Mouse (Mus musculus) intestine, embryonic 16.5 days (tissue): ENCODE measurements around the gene Ece1. TPM values are rescaled to one million over a fixed set of nuclear protein-coding genes. Genes with fewer than 3 reads are reported as not detected.

Source experiments
- ATAC-seq: fragments of 200-750 bp; cut with Nextera tagmentation; 2 replicates; pipeline ENCODE4 v1.8.0; 2017; ENCODE audit warnings: moderate TSS enrichment, moderate library complexity
- H3K27ac ChIP-seq: fragments of 300-500 bp; sonication (generic); 2 replicates; pipeline ENCODE4 v1.5.1; 2014; ENCODE audit warnings: mild to moderate bottlenecking, low read length
- H3K27me3 ChIP-seq: fragments of 300-500 bp; sonication (generic); replicated peaks from 2 replicates; pipeline ENCODE4 v1.6.1; 2014; ENCODE audit warnings: low read length, control low read depth, mixed read lengths; ENCODE audit not compliant: control insufficient read depth, insufficient read depth
- H3K36me3 ChIP-seq: fragments of 300-500 bp; sonication (generic); 2 replicates; pipeline ENCODE4 v1.6.1; 2014; ENCODE audit warnings: low read length, control low read depth; ENCODE audit not compliant: control insufficient read depth, insufficient read depth
- H3K4me1 ChIP-seq: fragments of 300-500 bp; sonication (generic); 2 replicates; pipeline ENCODE4 v1.6.1; 2014; ENCODE audit warnings: low read length, control low read depth, mixed read lengths; ENCODE audit not compliant: control insufficient read depth, insufficient read depth
- H3K4me2 ChIP-seq: fragments of 300-500 bp; sonication (generic); 2 replicates; pipeline ENCODE4 v1.6.1; 2014; ENCODE audit warnings: low read depth, low read length, control low read depth
- H3K4me3 ChIP-seq: fragments of 300-500 bp; sonication (generic); 2 replicates; pipeline ENCODE4 v1.5.1; 2014; ENCODE audit warnings: mild to moderate bottlenecking, low read length
- H3K9ac ChIP-seq: fragments of 300-500 bp; sonication (generic); 2 replicates; pipeline ENCODE4 v1.6.1; 2014; ENCODE audit warnings: low read depth, low read length
- H3K9me3 ChIP-seq: fragments of 300-500 bp; sonication (generic); 2 replicates; pipeline ENCODE4 v1.6.1; 2016; ENCODE audit warnings: low read length, control low read depth; ENCODE audit not compliant: control insufficient read depth
- WGBS: fragments of 180-500 bp; shearing (Covaris S2); extraction: QIAGEN DNeasy Blood & Tissue Kit; methylation state at CpG from one replicate; pipeline ENCODE4 v1.1.7; 2014; 5-methylcytosine and 5-hydroxymethylcytosine counted together
- polyA plus RNA-seq: library from polyadenylated mRNA; unstranded; fragments of >200 nt; fragmentation: Nextera tagmentation; extraction: Ambion mirVana; gene quantifications from 2 replicates; pipeline ENCODE4 v1.2.1, GENCODE M21; 2015

Gene Ece1
- polyA plus RNA-seq, 1 experiment from 2014 or later: 56.0 TPM

DNA sequence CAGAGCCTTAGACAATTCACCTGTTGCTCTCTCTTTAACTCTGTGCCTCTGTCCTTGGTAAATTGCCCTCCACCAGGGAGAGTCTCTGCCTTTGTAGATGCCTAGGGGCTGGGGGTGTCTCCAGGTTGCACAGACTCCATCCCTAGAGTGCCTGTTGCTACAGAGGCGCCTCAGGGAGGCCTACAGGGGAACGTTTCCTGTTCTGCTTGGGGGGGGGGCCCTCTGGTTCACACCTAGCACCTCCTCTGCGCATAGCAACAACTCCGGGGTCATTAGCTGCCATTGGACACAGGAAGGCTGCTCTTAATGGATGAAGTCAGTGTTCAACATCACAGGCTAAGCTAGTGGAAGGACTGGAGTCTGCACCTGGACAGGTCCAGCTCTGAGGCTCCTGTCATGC lies 12.8 kb downstream of the Ece1 start:
- H3K9ac ChIP-seq: no peak overlapping the region
- H3K4me3 ChIP-seq: no peak overlapping the region
- no peak for ATAC-seq
- H3K27ac ChIP-seq: peak overlapping the region; percentile 33; the same call in 1 of the 2 replicates
- peaks cover 42% of the 10 kb centered on the region for H3K4me1 ChIP-seq
- WGBS: 38% methylated on average over 4 of the region's 4 CpGs
- no peaks in the 10 kb centered on the region for H3K27me3 ChIP-seq
- no peaks in the 10 kb centered on the region for H3K9me3 ChIP-seq
- H3K4me2 ChIP-seq: no peak overlapping the region
- H3K36me3 ChIP-seq: no peaks in the 10 kb centered on the region

GRCm38 (mm10) chr4:137875466-137876092 lies 13.5 kb downstream of the Ece1 start:
- H3K27me3 ChIP-seq: no peaks in the 10 kb centered on the region
- WGBS: 72% methylated on average over 9 of the region's 9 CpGs
- H3K36me3 ChIP-seq: no peaks in the 10 kb centered on the region
- no peaks in the 10 kb centered on the region for H3K9me3 ChIP-seq
- H3K4me2 ChIP-seq: no peak overlapping the region
- H3K27ac ChIP-seq: peak overlapping the region; percentile 33; the same call in 1 of the 2 replicates
- no peak overlapping the region for H3K4me3 ChIP-seq
- peaks cover 37% of the 10 kb centered on the region for H3K4me1 ChIP-seq
- no peak for ATAC-seq
- H3K9ac ChIP-seq: no peak overlapping the region

- Histone ChIP-seq H3K27ac (no peak overlapping the region), H3K4me1 (peaks cover 30% of the 10 kb centered on the region), H3K9ac (0 out of 2 replicates have a peak overlapping the region, but pooled peaks have one; percentile 6), H3K4me2 (no peak overlapping the region), H3K4me3 (no peak overlapping the region), H3K27me3 (no peaks in the 10 kb centered on the region), H3K9me3 (no peaks in the 10 kb centered on the region), H3K36me3 (no peaks in the 10 kb centered on the region)
- WGBS: 47% methylated on average over 6 of the region's 6 CpGs
- ATAC-seq: no peak
Measured at GRCm38 (mm10) chr4:137876834-137877233, 14.8 kb downstream of the Ece1 start.

- H3K9me3 ChIP-seq: no peaks in the 10 kb centered on the region
- WGBS: 39% methylated on average over 4 of the region's 4 CpGs
- no peaks in the 10 kb centered on the region for H3K36me3 ChIP-seq
- H3K4me3 ChIP-seq: no peak overlapping the region
- 0 out of 2 replicates have a peak overlapping the region, but pooled peaks have one; percentile 6 for H3K9ac ChIP-seq
- no peak for ATAC-seq
- H3K4me1 ChIP-seq: peaks cover 30% of the 10 kb centered on the region
- H3K4me2 ChIP-seq: no peak overlapping the region
- H3K27me3 ChIP-seq: no peaks in the 10 kb centered on the region
- no peak overlapping the region for H3K27ac ChIP-seq
Measured at GRCm38 (mm10) chr4:137877432-137877881, 15.4 kb downstream of the Ece1 start.

DNA sequence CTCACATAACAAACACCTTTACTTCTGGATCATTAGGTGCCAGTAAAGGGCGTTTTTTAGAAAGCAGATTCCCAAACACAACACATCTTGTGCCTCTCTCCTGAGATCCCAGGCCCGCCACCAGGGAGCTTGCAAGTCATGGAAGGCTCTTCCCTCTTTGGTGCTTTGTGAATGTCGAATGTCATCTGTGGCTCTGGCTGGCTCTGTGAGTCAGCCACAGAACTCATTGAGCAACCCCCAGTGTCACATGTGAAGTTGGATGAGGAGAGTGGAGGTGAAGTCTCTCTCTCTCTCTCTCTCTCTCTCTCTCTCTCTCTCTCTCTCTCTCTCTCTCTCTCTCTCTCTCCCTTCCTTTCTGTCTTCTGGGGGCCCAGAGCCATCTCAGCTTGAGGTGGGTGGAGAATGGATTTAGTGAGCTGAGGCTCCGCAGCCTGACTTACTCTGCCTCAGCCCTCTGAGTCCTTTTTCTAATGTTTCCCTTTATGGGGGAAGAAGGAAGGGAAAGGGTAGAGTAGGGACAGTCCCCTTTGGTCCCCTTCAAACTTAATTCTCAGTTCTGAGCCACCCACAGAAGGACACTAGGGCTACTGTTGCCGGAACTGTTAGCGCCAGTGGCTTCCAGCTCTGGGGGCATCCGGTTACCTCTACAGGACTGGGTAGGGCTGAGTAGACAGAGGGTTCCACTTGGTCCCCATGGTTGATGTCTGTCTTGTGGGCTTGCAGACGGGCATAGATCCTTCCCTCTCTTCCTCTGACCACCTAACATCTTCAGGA lies 17.5 kb downstream of the Ece1 start:
- Histone ChIP-seq H3K27ac (no peak overlapping the region), H3K9me3 (no peaks in the 10 kb centered on the region), H3K27me3 (no peaks in the 10 kb centered on the region), H3K9ac (no peak overlapping the region), H3K4me3 (no peak overlapping the region), H3K4me1 (peaks cover 18% of the 10 kb centered on the region), H3K4me2 (no peak overlapping the region), H3K36me3 (no peaks in the 10 kb centered on the region)
- 85% methylated on average over 8 of the region's 8 CpGs for WGBS
- ATAC-seq: no peak

DNA sequence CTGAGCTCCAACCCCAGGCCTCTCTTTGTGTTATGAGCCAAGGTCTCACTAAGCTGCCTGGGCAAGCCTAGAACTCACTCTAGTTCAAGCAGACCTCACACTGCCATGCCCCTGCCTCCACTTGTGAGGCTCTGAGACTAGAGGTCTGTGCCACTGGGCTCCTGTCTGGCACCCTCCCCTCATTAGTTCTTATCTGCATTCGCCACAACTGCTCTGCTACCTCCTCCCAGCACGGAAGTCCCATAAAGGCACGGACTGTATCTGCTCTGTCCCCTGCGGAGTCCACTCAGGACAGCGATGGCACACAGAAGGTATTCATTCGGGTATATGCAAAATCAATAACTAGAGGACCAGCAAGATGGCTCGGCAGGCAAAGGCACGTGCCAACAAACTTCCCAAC lies 19.4 kb downstream of the Ece1 start:
- H3K4me3 ChIP-seq: no peak overlapping the region
- H3K4me2 ChIP-seq: no peak overlapping the region
- H3K4me1 ChIP-seq: peaks cover 11% of the 10 kb centered on the region
- H3K9ac ChIP-seq: no peak overlapping the region
- 87% methylated on average over 8 of the region's 8 CpGs for WGBS
- no peaks in the 10 kb centered on the region for H3K36me3 ChIP-seq
- no peak for ATAC-seq
- H3K27ac ChIP-seq: no peak overlapping the region
- H3K9me3 ChIP-seq: no peaks in the 10 kb centered on the region
- H3K27me3 ChIP-seq: no peaks in the 10 kb centered on the region

- Histone ChIP-seq H3K4me1 (peaks cover 4% of the 10 kb centered on the region; the same call in 1 of the 2 replicates), H3K9ac (no peak overlapping the region), H3K4me2 (no peak overlapping the region), H3K27ac (no peak overlapping the region), H3K4me3 (no peak overlapping the region), H3K9me3 (no peaks in the 10 kb centered on the region), H3K27me3 (no peaks in the 10 kb centered on the region), H3K36me3 (no peaks in the 10 kb centered on the region)
- 62% methylated on average over 9 of the region's 9 CpGs for WGBS
- ATAC-seq: no peak
Measured at GRCm38 (mm10) chr4:137882663-137883062, 20.6 kb downstream of the Ece1 start.

DNA sequence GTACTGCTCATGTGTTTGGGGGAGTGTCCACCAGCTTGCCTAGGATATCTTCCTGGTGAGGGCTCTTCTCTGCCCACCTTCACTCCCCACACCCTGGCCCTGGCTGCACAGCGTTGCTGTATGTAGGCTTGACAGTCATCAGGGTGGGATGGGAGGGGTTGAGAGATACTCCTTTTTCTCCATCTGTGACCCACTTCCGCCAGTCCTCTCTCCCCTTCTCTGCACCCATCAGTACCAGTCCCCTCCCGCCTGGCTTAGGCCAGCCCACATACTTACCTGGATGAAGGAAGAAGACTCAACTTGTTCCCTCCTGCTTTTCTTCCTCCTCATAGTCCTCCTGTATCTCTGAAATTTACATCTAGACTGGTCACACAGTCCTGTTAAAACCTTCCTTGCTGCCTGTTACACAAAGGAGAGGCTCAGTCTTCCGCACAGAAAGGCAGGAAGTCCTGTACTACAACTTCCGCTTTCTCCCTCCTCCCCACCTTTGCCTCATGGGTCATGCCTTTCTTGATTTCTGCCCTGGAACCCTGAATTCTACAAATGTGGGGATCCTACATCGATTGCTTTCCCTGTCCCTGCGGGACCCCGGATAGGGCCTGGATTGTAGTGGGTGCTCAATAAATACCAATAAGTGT lies 21.6 kb downstream of the Ece1 start:
- Histone ChIP-seq H3K9ac (no peak overlapping the region), H3K27me3 (no peaks in the 10 kb centered on the region), H3K27ac (no peak overlapping the region), H3K4me3 (no peak overlapping the region), H3K9me3 (no peaks in the 10 kb centered on the region), H3K4me1 (peaks cover 9% of the 10 kb centered on the region; the same call in 1 of the 2 replicates), H3K4me2 (no peak overlapping the region), H3K36me3 (no peaks in the 10 kb centered on the region)
- no peak for ATAC-seq
- 76% methylated on average over 8 of the region's 8 CpGs for WGBS

DNA sequence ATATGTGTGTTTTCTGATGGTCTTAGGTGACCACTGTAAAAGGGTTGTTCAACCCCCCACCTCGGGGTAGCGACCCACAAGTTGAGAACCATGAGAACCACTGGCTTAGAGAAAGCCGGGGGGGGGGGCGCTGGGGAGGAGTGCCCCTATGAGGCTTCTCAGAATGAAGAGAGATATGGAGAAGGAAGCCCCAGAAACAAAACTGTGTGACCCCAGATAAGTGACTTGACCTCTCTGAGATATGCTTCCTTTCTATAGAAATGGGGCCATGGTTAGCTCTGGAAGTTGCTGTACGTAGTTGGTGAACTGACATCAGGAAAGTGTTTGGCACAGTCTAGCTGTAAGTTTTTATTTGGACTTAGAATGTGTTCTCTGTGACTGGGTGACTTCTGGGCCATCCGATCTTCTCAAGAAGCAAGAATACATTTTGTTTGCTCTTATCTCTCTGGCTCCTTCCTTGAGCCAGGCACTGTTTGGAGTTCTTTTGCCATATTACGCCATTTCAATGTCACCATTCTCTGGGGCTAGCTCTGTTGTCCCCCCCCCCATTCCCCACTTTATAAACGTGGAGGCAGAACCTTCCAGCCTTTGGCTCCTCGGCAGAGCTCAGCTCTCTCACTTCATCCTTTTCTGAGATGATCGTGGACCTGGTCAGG lies 25.4 kb downstream of the Ece1 start:
- Histone ChIP-seq H3K9ac (no peak overlapping the region), H3K4me1 (peaks cover 16% of the 10 kb centered on the region), H3K27ac (no peak overlapping the region; the same call in 1 of the 2 replicates), H3K9me3 (no peaks in the 10 kb centered on the region), H3K36me3 (no peaks in the 10 kb centered on the region), H3K27me3 (no peaks in the 10 kb centered on the region), H3K4me2 (no peak overlapping the region), H3K4me3 (no peak overlapping the region)
- ATAC-seq: no peak
- 64% methylated on average over 10 of the region's 10 CpGs for WGBS
